Mouse (Mus musculus) brown adipose tissue, adult 24 weeks (tissue): ENCODE data around the gene Khnyn. TPM values are rescaled to one million over a fixed set of nuclear protein-coding genes. Genes with fewer than 3 reads are reported as not detected.

ENCODE experiments used
- H3K27ac ChIP-seq: fragments of 200-500 bp; replicated peaks from 2 replicates; pipeline ENCODE4 v1.5.1; 2012; ENCODE audit warnings: low read depth, mild to moderate bottlenecking, low read length
- H3K4me1 ChIP-seq: fragments of 200-500 bp; 2 replicates; pipeline ENCODE4 v1.6.1; 2012; ENCODE audit warnings: low read length, mixed read lengths; ENCODE audit not compliant: control insufficient read depth, insufficient read depth, insufficient read length
- H3K4me3 ChIP-seq: fragments of 200-500 bp; 2 replicates; pipeline ENCODE4 v1.5.1; 2012; ENCODE audit warnings: low read depth, mild to moderate bottlenecking, low read length, moderate library complexity; ENCODE audit not compliant: insufficient read depth
- polyA plus RNA-seq: library from polyadenylated mRNA; stranded (reverse); fragments of >200 nt; gene quantifications from 2 replicates; pipeline ENCODE4 v1.2.4, GENCODE M21; 2012; ENCODE audit not compliant: missing spikeins, insufficient read depth, insufficient read length

Khnyn gene
- polyA plus RNA-seq, 1 experiment: 4.2 TPM

- Histone ChIP-seq H3K4me1 (no peaks in the 10 kb centered on the region), H3K27ac (no peak overlapping the region), H3K4me3 (no peak overlapping the region)
These were observed 21.0 kb upstream of the Khnyn start for GRCm38 (mm10) chr14:55863773-55864172.

- H3K4me3 ChIP-seq: no peak overlapping the region
- H3K4me1 ChIP-seq: no peaks in the 10 kb centered on the region
- no peak overlapping the region for H3K27ac ChIP-seq
These were observed 17.8 kb upstream of the Khnyn start for GRCm38 (mm10) chr14:55866962-55867361.

- Histone ChIP-seq H3K4me3 (no peak overlapping the region), H3K27ac (no peak overlapping the region), H3K4me1 (no peaks in the 10 kb centered on the region)
These were observed 16.3 kb upstream of the Khnyn start for GRCm38 (mm10) chr14:55868230-55869026.

GRCm38 (mm10) chr14:55869538-55869937 lies 15.2 kb upstream of the Khnyn start:
- no peaks in the 10 kb centered on the region for H3K4me1 ChIP-seq

GRCm38 (mm10) chr14:55872039-55872438 lies 12.7 kb upstream of the Khnyn start:
- Histone ChIP-seq H3K4me1 (no peaks in the 10 kb centered on the region), H3K27ac (no peak overlapping the region), H3K4me3 (no peak overlapping the region)

More at GRCm38 (mm10) chr14:55869538-55869937, 15.2 kb upstream of the Khnyn start:
- H3K4me3 ChIP-seq: no peak overlapping the region
- no peak overlapping the region for H3K27ac ChIP-seq

- Histone ChIP-seq H3K27ac (no peak overlapping the region), H3K4me3 (no peak overlapping the region), H3K4me1 (no peaks in the 10 kb centered on the region)
These were observed 12.2 kb upstream of the Khnyn start for GRCm38 (mm10) chr14:55872551-55872950.

GRCm38 (mm10) chr14:55873242-55873713 lies 11.5 kb upstream of the Khnyn start:
- no peaks in the 10 kb centered on the region for H3K4me1 ChIP-seq
- no peak overlapping the region for H3K27ac ChIP-seq
- H3K4me3 ChIP-seq: no peak overlapping the region

- no peak overlapping the region for H3K27ac ChIP-seq
- H3K4me1 ChIP-seq: no peaks in the 10 kb centered on the region
- peak overlapping the region; percentile 38 for H3K4me3 ChIP-seq
These were observed 10.7 kb upstream of the Khnyn start for GRCm38 (mm10) chr14:55873714-55874683.

- Histone ChIP-seq H3K4me1 (no peaks in the 10 kb centered on the region), H3K4me3 (no peak overlapping the region), H3K27ac (no peak overlapping the region)
These were observed 7.1 kb upstream of the Khnyn start for GRCm38 (mm10) chr14:55877469-55878315.

GRCm38 (mm10) chr14:55878316-55878940 lies 6.3 kb upstream of the Khnyn start:
- Histone ChIP-seq H3K27ac (no peak overlapping the region), H3K4me1 (no peaks in the 10 kb centered on the region), H3K4me3 (no peak overlapping the region)

- Histone ChIP-seq H3K4me3 (no peak overlapping the region), H3K27ac (no peak overlapping the region), H3K4me1 (no peaks in the 10 kb centered on the region)
These were observed 5.1 kb upstream of the Khnyn start for GRCm38 (mm10) chr14:55879623-55880022.

GRCm38 (mm10) chr14:55880982-55881381 lies 3.8 kb upstream of the Khnyn start:
- H3K27ac ChIP-seq: no peak overlapping the region

GRCm38 (mm10) chr14:55882171-55882641 lies 2.5 kb upstream of the Khnyn start:
- Histone ChIP-seq H3K4me1 (peaks cover 5% of the 10 kb centered on the region), H3K27ac (no peak overlapping the region), H3K4me3 (no peak overlapping the region)

More at GRCm38 (mm10) chr14:55880982-55881381, 3.8 kb upstream of the Khnyn start:
- H3K4me3 ChIP-seq: no peak overlapping the region
- H3K4me1 ChIP-seq: no peaks in the 10 kb centered on the region

- Histone ChIP-seq H3K27ac (no peak overlapping the region), H3K4me3 (no peak overlapping the region), H3K4me1 (peaks cover 5% of the 10 kb centered on the region)
These were observed 1.5 kb upstream of the Khnyn start for GRCm38 (mm10) chr14:55883149-55883661.
